Mouse (Mus musculus): ENCODE results near the gene Dnase2b. TPM values are rescaled to one million over a fixed set of nuclear protein-coding genes. Genes with fewer than 3 reads are reported as not detected.

The Dnase2b gene
- polyA plus RNA-seq, 1 experiment from 2014 or later = 0.08 TPM

DNA sequence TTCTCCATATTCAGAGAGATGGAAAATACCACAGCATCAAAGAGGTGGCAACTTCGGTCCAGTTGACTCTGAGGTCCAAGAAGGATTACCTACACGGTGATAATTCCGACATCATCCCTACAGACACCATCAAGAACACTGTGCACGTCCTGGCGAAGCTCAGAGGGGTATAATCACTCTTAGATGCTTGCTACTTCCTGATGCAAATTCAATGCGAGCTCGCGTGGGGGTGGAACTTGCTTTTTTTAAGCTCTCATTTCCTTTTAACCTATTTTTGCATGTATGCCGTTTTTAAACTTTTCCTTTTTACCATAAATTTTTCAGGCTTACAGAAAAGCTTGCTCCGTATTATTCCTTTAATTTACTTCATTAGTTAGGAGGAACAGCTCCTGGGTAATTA, 5.1 kb downstream of the Dnase2b start:
- Histone ChIP-seq H3K9me3 (no peaks in the 10 kb centered on the region), H3K27ac (no peak overlapping the region), H3K4me1 (replicated peaks) (no peaks in the 10 kb centered on the region), H3K27me3 (replicated peaks) (no peaks in the 10 kb centered on the region), H3K9ac (no peak overlapping the region), H3K4me2 (replicated peaks) (no peak overlapping the region), H3K4me3 (replicated peaks) (no peak overlapping the region), H3K36me3 (no peaks in the 10 kb centered on the region)
- no peak for ATAC-seq
- 79% methylated on average over 10 of the region's 10 CpGs for WGBS

DNA sequence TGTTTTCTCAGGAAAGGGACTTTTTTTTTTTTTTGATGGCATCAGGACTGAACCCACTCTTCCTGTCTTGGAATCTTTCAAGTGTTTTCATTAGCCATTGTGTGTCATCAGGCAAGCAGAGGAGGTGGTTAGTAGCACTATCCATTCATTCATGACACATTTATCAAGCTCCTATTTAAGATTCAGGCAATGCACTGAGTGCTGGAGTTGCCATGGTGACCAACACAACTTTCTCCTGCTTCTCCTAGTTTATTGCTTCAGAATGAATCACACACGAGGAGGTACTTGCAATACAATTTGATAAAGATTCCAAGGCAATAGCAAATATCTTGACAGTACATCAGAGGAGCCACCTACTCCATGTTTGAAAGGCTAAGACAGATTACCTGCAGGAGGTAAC, 8.0 kb downstream of the Dnase2b start:
- 18% methylated on average over 1 of the region's 1 CpGs for WGBS
- Histone ChIP-seq H3K27me3 (replicated peaks) (no peaks in the 10 kb centered on the region), H3K9me3 (no peaks in the 10 kb centered on the region), H3K9ac (no peak overlapping the region), H3K27ac (no peak overlapping the region), H3K4me1 (replicated peaks) (no peaks in the 10 kb centered on the region), H3K36me3 (no peaks in the 10 kb centered on the region), H3K4me2 (replicated peaks) (no peak overlapping the region), H3K4me3 (replicated peaks) (no peak overlapping the region)
- no peak for ATAC-seq

DNA sequence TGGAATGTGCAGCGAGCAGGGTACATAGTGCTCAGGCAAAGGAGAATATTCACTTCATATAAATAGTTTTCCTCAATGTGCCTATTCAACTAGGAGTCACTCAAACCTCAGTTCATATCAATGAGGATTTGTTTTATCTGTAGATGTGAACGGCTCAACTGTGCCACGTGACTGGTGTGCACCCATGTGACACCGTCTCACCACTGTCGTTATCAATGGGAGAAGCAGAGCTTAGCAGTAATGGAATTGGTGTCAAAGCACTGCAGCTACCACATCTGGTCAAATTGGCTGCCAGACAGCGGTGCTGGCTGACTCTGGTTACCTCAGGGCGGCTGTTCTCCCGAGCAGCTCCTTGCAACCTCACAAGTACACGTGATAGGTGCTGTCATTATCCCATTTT, 10.7 kb downstream of the Dnase2b start:
- no peak for ATAC-seq
- WGBS = 78% methylated on average over 9 of the region's 9 CpGs

DNA sequence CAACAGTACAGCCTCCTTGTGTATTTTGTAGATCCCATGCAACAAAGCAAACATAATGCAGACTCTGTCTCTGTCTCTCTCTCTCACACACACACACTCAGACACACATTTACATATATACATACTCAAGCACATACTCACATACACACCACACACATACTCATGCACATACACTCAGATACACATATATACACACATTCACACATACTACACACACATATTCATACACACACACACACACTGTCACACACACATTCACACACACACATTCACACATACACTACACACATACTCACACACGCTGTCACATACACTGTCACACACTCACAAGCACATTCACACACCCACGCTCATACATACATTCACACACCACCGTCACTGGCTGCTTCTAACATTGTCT, 12.9 kb downstream of the Dnase2b start:
- Histone ChIP-seq H3K27ac (no peak overlapping the region), H3K36me3 (no peaks in the 10 kb centered on the region), H3K4me1 (replicated peaks) (no peaks in the 10 kb centered on the region), H3K4me3 (replicated peaks) (no peak overlapping the region), H3K4me2 (replicated peaks) (no peak overlapping the region), H3K9ac (no peak overlapping the region), H3K27me3 (replicated peaks) (no peaks in the 10 kb centered on the region), H3K9me3 (no peaks in the 10 kb centered on the region)
- 94% methylated on average over 3 of the region's 3 CpGs for WGBS
- no peak for ATAC-seq

More for the DNA sequence above, 10.7 kb downstream of the Dnase2b start:
- no peaks in the 10 kb centered on the region for H3K9me3 ChIP-seq
- H3K4me2 ChIP-seq (replicated peaks) = no peak overlapping the region
- no peak overlapping the region for H3K4me3 ChIP-seq (replicated peaks)
- no peaks in the 10 kb centered on the region for H3K4me1 ChIP-seq (replicated peaks)
- no peak overlapping the region for H3K9ac ChIP-seq
- no peak overlapping the region for H3K27ac ChIP-seq
- no peaks in the 10 kb centered on the region for H3K27me3 ChIP-seq (replicated peaks)
- H3K36me3 ChIP-seq = no peaks in the 10 kb centered on the region

DNA sequence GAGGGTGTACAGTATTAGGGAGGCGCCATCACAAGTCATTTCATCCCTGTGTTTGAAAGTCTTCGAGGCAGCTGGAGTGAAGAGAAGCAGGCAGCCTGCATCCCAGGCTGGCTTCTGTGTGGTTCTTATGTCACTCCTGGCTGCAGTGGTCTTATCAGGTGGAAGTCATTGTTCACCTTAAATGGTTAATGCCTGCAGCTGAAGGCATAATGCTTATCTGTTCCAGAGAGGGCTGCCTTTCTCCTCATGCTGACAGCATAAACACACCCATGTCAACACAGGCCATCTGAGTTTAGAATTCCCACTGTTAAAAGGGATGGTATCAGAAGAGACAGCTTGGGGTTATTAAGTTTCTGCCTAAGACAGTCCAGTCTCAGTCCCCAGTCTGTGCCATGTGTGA, 14.2 kb downstream of the Dnase2b start:
- Histone ChIP-seq H3K27me3 (replicated peaks) (no peaks in the 10 kb centered on the region), H3K4me3 (replicated peaks) (no peak overlapping the region), H3K9me3 (no peaks in the 10 kb centered on the region), H3K27ac (no peak overlapping the region), H3K9ac (no peak overlapping the region), H3K4me1 (replicated peaks) (no peaks in the 10 kb centered on the region), H3K36me3 (no peaks in the 10 kb centered on the region), H3K4me2 (replicated peaks) (no peak overlapping the region)
- no peak for ATAC-seq
- 52% methylated on average over 2 of the region's 2 CpGs for WGBS

DNA sequence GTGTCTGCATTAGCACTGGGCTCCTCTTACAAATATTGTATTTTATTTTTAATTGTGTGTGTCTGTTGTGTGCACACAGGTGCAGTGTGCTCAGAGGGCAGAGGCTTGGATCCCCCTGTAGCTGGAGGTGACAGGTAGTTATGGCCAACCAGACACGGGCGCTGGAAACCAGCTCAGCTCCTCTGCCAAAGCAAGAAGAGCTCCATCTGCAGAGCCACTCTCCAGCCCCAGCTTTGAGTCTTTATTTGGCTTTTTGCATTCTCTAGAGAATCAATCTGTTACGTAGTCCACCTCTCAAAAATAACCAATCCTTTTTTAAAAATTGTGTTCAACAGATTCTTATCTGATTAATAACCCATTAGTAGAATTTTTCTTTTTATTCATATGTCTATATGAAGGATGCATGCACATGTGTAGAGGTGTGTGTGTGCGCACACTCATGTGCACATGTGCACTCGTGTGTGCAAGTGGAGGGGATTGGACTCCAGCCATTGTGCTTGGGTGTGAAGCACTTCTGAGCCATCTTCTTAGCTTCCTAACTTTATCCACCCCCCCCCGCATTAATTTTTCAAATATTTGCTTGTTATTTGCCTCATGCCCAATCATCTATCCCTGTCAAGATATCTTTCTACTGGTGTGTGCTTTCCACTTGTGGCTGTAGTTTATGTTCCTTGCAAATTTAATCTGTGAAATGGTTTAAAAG, 16.0 kb downstream of the Dnase2b start:
- H3K27ac ChIP-seq = no peak overlapping the region
- H3K9me3 ChIP-seq = no peaks in the 10 kb centered on the region
- H3K9ac ChIP-seq = no peak overlapping the region
- H3K27me3 ChIP-seq (replicated peaks) = no peaks in the 10 kb centered on the region
- H3K36me3 ChIP-seq = no peaks in the 10 kb centered on the region
- H3K4me1 ChIP-seq (replicated peaks) = no peaks in the 10 kb centered on the region
- no peak for ATAC-seq
- H3K4me2 ChIP-seq (replicated peaks) = no peak overlapping the region
- H3K4me3 ChIP-seq (replicated peaks) = no peak overlapping the region
- 79% methylated on average over 6 of the region's 6 CpGs for WGBS

DNA sequence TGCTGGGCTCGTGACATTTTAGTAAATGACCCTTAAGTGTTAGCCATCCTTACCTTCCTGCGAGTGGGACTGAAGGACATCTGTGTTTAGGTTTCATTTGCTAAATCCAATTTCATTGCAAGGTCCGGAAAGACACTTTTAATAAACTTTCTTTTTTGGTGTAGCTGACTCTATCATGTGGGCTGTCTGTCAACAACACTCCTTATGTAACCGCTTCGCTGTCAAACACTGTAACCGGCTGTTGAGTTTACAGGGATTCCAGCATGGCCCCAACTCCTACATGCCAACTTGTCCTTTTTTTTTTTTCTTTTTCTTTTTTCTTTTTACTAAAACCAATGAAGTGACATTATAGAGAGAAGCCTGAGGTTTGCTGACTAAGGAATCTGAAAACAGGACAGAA, 17.0 kb downstream of the Dnase2b start:
- Histone ChIP-seq H3K36me3 (no peaks in the 10 kb centered on the region), H3K4me3 (replicated peaks) (no peak overlapping the region), H3K9me3 (no peaks in the 10 kb centered on the region), H3K4me2 (replicated peaks) (no peak overlapping the region), H3K9ac (no peak overlapping the region), H3K4me1 (replicated peaks) (no peaks in the 10 kb centered on the region), H3K27me3 (replicated peaks) (no peaks in the 10 kb centered on the region), H3K27ac (no peak overlapping the region)
- no peak for ATAC-seq
- 64% methylated on average over 6 of the region's 6 CpGs for WGBS

DNA sequence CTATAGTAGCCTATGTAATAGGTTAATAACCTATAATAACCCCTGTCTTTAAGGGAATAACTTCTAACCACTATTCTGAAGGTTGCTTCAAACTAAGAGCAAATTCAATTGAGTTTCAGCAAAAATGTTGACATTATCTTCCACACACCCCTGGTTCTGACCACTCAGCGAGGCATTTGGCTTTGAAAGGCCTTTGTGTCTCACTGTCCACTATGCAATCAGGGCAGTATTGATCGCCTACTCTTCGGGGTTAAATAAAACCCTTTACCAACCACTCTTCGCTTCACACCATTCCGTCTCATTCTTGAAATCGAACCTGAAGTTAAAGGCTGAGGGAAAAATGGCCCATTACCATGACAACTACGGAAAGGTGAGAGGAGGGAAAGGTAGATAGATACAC, 18.5 kb downstream of the Dnase2b start:
- H3K27ac ChIP-seq = no peak overlapping the region
- ATAC-seq = no peak
- H3K4me2 ChIP-seq (replicated peaks) = no peak overlapping the region
- H3K9ac ChIP-seq = no peak overlapping the region
- WGBS = 85% methylated on average over 7 of the region's 7 CpGs
- H3K4me1 ChIP-seq (replicated peaks) = no peaks in the 10 kb centered on the region
- no peaks in the 10 kb centered on the region for H3K9me3 ChIP-seq
- no peaks in the 10 kb centered on the region for H3K36me3 ChIP-seq
- no peak overlapping the region for H3K4me3 ChIP-seq (replicated peaks)
- H3K27me3 ChIP-seq (replicated peaks) = no peaks in the 10 kb centered on the region

DNA sequence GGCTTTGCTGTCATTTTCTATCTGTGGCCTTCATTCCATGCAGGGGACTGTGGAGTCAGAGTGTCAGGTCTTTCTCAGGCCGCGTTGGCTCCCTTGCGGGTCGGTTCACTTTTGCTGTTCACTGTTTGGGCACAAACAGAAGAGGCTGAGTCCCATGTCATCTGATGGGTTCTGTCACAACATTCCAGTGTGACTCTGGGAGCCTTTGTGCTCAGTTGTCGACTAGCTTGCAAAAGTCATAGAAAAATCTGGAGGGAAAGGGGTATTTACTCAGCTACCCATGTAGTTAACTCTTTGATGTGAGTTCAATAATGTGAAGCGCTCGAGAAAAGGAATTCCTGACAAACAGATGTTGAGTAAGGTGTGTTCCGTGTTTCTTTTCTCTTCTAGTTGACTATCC, 19.0 kb downstream of the Dnase2b start:
- Histone ChIP-seq H3K9ac (no peak overlapping the region), H3K4me2 (replicated peaks) (no peak overlapping the region), H3K9me3 (no peaks in the 10 kb centered on the region), H3K4me1 (replicated peaks) (no peaks in the 10 kb centered on the region), H3K27me3 (replicated peaks) (no peaks in the 10 kb centered on the region), H3K27ac (no peak overlapping the region), H3K4me3 (replicated peaks) (no peak overlapping the region), H3K36me3 (no peaks in the 10 kb centered on the region)
- no peak for ATAC-seq
- WGBS = 86% methylated on average over 8 of the region's 8 CpGs

DNA sequence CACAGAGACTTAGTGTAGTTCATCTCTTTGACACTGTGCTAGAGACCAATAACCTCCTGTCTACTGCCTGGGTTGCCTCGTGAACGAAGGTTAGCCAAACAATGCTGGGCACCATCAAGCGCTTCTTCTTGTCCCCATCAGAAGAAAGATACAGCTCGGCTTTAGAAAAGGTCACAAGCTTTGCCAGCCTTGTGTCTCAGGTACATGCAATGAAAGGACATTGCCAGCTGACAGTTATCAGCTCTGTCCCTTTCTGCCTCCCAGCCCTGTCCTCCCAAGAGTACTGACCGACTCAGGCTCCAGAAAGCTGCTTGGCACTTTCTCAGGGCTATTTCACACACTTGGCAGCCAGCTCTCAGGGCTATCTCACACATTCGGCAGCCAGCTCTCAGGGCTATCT, 20.0 kb downstream of the Dnase2b start:
- no peaks in the 10 kb centered on the region for H3K4me1 ChIP-seq (replicated peaks)
- H3K27ac ChIP-seq = no peak overlapping the region
- no peak overlapping the region for H3K4me3 ChIP-seq (replicated peaks)
- no peak overlapping the region for H3K4me2 ChIP-seq (replicated peaks)
- 88% methylated on average over 6 of the region's 6 CpGs for WGBS
- ATAC-seq = no peak
- H3K9ac ChIP-seq = no peak overlapping the region
- H3K9me3 ChIP-seq = no peaks in the 10 kb centered on the region
- no peaks in the 10 kb centered on the region for H3K27me3 ChIP-seq (replicated peaks)
- H3K36me3 ChIP-seq = no peaks in the 10 kb centered on the region

DNA sequence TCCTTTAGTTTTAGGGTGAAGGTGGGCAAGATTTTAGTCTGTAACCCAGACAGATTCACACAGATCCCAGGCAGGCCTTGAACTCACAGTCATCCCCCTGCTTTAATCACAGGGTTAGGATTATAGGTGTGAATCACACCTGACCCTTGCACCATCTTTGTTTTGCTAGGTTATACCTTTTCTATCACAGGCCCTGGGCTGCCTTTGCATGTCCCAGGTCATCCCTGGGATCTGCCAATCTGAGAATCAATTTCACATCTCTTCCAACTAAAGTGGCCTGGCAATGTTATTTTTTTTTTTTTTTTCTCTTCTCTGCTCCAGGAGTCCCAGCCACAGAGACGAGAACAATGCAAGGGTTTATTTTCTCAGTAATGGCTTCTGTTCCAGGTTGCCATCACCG, 23.8 kb downstream of the Dnase2b start:
- H3K27ac ChIP-seq = no peak overlapping the region
- H3K4me1 ChIP-seq (replicated peaks) = no peaks in the 10 kb centered on the region
- no peaks in the 10 kb centered on the region for H3K36me3 ChIP-seq
- ATAC-seq = no peak
- no peaks in the 10 kb centered on the region for H3K9me3 ChIP-seq
- H3K4me2 ChIP-seq (replicated peaks) = no peak overlapping the region
- 64% methylated on average over 2 of the region's 2 CpGs for whole genome bisulfite sequencing
- H3K4me3 ChIP-seq (replicated peaks) = no peak overlapping the region
- H3K9ac ChIP-seq = no peak overlapping the region
- no peaks in the 10 kb centered on the region for H3K27me3 ChIP-seq (replicated peaks)

DNA sequence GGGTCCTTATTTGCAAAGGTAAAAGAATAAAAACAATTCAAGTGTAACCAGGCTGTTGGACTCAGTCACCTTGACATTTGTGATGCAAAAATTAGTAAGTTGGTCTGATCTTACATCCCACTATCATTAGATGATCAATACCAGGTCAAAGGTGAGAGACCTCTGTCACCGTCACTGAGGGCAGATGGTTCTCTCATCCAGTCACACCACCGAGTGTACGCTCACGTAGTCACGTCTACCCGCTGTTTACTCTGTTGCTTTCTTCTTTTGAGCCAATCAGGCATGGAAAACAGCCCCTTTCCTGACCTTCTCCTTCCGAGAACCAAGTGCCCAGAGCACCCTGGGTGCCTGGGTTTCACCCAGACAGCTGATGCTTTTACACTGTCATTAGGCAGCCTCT, 24.2 kb downstream of the Dnase2b start:
- no peaks in the 10 kb centered on the region for H3K9me3 ChIP-seq
- no peaks in the 10 kb centered on the region for H3K36me3 ChIP-seq
- no peak overlapping the region for H3K9ac ChIP-seq
- no peak for ATAC-seq
- H3K27ac ChIP-seq = no peak overlapping the region
- WGBS = 86% methylated on average over 7 of the region's 7 CpGs
- H3K4me3 ChIP-seq (replicated peaks) = no peak overlapping the region
- H3K4me2 ChIP-seq (replicated peaks) = no peak overlapping the region
- H3K27me3 ChIP-seq (replicated peaks) = no peaks in the 10 kb centered on the region
- H3K4me1 ChIP-seq (replicated peaks) = no peaks in the 10 kb centered on the region

DNA sequence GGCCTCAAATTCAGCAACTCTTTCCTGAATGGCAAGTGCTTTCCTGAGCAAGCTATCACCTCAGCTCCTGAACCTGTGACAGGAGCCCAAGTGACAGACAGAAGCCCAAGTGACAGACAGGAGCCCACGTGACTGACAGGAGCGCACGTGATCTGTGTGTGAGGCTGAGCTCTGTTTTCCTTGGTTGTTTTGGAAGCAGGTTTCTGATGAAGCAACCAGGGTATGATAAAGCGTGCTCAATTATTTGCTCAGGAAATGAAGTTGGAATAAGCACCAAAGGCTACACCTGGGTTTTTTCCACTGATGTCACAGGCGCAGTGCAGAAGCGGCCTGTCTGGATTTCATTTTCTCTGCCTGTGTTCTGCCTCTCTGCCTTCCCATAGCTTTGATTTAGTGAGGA, 25.9 kb downstream of the Dnase2b start:
- no peak for ATAC-seq
- no peak overlapping the region for H3K27ac ChIP-seq
- H3K4me2 ChIP-seq (replicated peaks) = no peak overlapping the region
- H3K27me3 ChIP-seq (replicated peaks) = no peaks in the 10 kb centered on the region
- no peak overlapping the region for H3K4me3 ChIP-seq (replicated peaks)
- no peak overlapping the region for H3K9ac ChIP-seq
- no peaks in the 10 kb centered on the region for H3K4me1 ChIP-seq (replicated peaks)
- WGBS = 71% methylated on average over 6 of the region's 6 CpGs
- H3K9me3 ChIP-seq = no peaks in the 10 kb centered on the region
- H3K36me3 ChIP-seq = no peaks in the 10 kb centered on the region
